Mouse (Mus musculus): ENCODE results near the gene Thap11.

DNA sequence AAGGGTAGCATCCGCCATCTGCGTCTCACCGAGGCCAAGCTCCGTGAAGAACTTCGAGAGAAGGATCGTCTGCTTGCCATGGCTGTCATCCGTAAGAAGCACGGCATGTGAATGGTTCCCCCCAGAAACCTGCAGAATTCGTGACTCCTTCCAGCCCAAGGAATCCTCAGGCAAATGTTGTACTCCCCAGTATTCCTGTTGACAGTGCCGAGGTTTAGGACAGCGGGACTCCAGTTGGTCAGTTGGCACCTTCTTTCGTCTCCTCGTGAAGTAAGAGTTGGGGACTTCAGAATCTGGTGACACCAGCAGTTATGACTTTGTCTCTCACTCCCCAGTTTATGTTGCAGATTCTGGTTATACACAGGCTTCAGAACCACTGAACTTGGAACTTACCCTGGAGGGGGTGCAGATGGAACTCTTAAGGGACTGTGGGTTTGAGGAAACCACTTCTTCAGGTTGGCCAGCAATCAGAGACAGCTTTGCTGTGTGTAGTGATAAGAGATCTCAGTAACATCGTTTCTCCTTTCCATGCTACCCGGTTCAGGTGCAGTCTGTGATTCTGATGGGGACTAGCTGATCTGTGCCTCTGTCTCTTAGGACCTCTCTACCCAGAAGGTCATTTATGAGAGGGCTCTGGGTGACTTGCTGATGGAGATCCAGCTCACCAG lies 1.4 kb downstream of the Thap11 start:
- TF ChIP-seq POLR2A (IDR thresholded peaks at IDR 0.05; ENCODE audit: low read depth, low read length) (no peak), MAZ (IDR thresholded peaks at IDR 0.05; ENCODE audit: low read depth, low read length) (no peak), ELF1 (IDR thresholded peaks at IDR 0.05; ENCODE audit: low read depth, low read length) (no peak), CTCF (conservative IDR thresholded peaks at IDR 0.05 in 1 of 2, IDR thresholded peaks at IDR 0.05 in 1 of 2; ENCODE audit: low read depth in 2 of 2, low read length in 2 of 2) (no peak), JUN (IDR thresholded peaks at IDR 0.05; ENCODE audit: insufficient read depth, low read depth, low read length) (no peak), ZKSCAN1 (IDR thresholded peaks at IDR 0.05; ENCODE audit: borderline replicate concordance, low read depth, low read length) (no peak), MAX (IDR thresholded peaks at IDR 0.05; ENCODE audit: low read length) (no peak), CHD2 (IDR thresholded peaks at IDR 0.05; ENCODE audit: low read length) (no peak), JUND (conservative IDR thresholded peaks at IDR 0.05; ENCODE audit: low read depth, low read length) (no peak)
